In the genomic region with DNA sequence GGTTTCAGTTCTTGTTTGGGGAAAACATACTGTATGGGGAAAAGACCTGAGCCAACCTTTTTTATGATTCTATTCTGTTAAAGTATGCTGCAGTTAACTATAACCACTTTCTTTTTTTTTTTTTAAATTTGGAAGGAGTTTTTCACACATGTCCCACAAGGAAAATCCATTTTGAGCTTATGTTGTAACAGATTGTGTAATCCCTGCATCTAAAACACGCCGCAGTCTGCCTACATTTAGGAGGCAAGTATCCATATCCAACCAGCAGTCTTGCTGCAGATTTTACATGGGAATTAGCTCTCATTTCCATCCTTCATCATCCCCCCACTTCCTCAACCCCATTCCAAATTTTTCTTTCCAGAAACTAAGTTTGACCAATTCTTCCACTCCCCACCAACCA, we compare ENCODE assay signal across 33 mouse cellular contexts. TPM values are rescaled to one million over a fixed set of nuclear protein-coding genes. Genes with fewer than 3 reads are reported as not detected.
A peak's percentile ranks its signal among the peaks of the same experiment; 100 is the strongest.
DNase-seq lines count a peak whose midpoint lies in the region; ATAC-seq and TF ChIP-seq lines count a peak whose summit lies in the region.
"Had no signal": no experiment of that assay in that cellular context is flagged by ENCODE, and none has a peak within 500 bp of the region (broad histone marks: within the 10 kb centered on the region; RNA-seq: fewer than 3 reads in every experiment).

No protein-coding gene starts in this region.

- H3K4me2 ChIP-seq in lung, postnatal 0 days (replicated peaks; ENCODE audit: low read depth, low read length) = no peak overlapping the region
- H3K4me2 ChIP-seq: embryonic facial prominence, embryonic 12.5 days; heart, embryonic 12.5 days; intestine, embryonic 15.5 days; liver, embryonic 15.5 days; neural tube, embryonic 13.5 days had no signal

- no peak for ATAC-seq in lung, postnatal 0 days
- ATAC-seq: hindbrain, embryonic 16.5 days; intestine, embryonic 15.5 days; midbrain, embryonic 16.5 days; Patski had no signal

- H3K4me3 ChIP-seq in lung, postnatal 0 days (ENCODE audit: low read depth, low read length) = no peak overlapping the region
- no peak overlapping the region for H3K4me3 ChIP-seq in brown adipose tissue, adult 24 weeks (ENCODE audit: insufficient read depth, low read depth, low read length)
- no peak overlapping the region for H3K4me3 ChIP-seq in thymus, adult 2 months (ENCODE audit: control insufficient read depth, insufficient read depth, low read length)
- H3K4me3 ChIP-seq: embryonic facial prominence, embryonic 12.5 days; heart, embryonic 12.5 days; hindbrain, embryonic 10.5 days; intestine, embryonic 15.5 days; liver, embryonic 15.5 days; midbrain, embryonic 10.5 days; myocyte; neural tube, embryonic 13.5 days had no signal

- DNase-seq in frontal cortex, adult 2 months (ENCODE audit: extremely low spot score in 1 of 2, low spot score in 1 of 2) = peak; percentile 27 to 57
- no peak for DNase-seq in frontal cortex, postnatal 25 days (ENCODE audit: low spot score in 2 of 2)
- DNase-seq in lung, postnatal 0 days (ENCODE audit: low spot score) = peak; percentile 22
- no peak for DNase-seq in lung, adult 18-20 months
- DNase-seq in left cerebral cortex, postnatal 14 days (ENCODE audit: low spot score in 2 of 2) = peak; percentile 21 to 36
- no peak for DNase-seq in thymus, adult 2 months
- no peak for DNase-seq in cerebellum, adult 9-10 months
- DNase-seq: adrenal gland, adult 8-10 months; B cell, adult 2 months; gastrocnemius, postnatal 25 days; heart, adult 18-20 months; heart, postnatal 10 days; kidney, adult 8-10 months; kidney, postnatal 14 days; liver; thymus, postnatal 14 days had no signal

- no peak for TF ChIP-seq EP300 in lung, postnatal 0 days (IDR thresholded peaks at IDR 0.05)

- no peaks in the 10 kb centered on the region for H3K9me3 ChIP-seq in lung, postnatal 0 days (ENCODE audit: low read length)
- H3K9me3 ChIP-seq: embryonic facial prominence, embryonic 12.5 days; G1E; intestine, embryonic 15.5 days; liver, embryonic 15.5 days; midbrain, embryonic 10.5 days; neural tube, embryonic 13.5 days had no signal

- no peaks in the 10 kb centered on the region for H3K36me3 ChIP-seq in lung, postnatal 0 days (ENCODE audit: insufficient read depth, low read length)
- no peaks in the 10 kb centered on the region for H3K36me3 ChIP-seq in thymus, adult 2 months (ENCODE audit: control insufficient read depth, insufficient read depth, low read length)
- H3K36me3 ChIP-seq: embryonic facial prominence, embryonic 12.5 days; G1E; heart, embryonic 12.5 days; hindbrain, embryonic 10.5 days; intestine, embryonic 15.5 days; liver, embryonic 15.5 days; midbrain, embryonic 10.5 days; neural tube, embryonic 13.5 days had no signal

- no peak overlapping the region for H3K9ac ChIP-seq in lung, postnatal 0 days (replicated peaks; ENCODE audit: low read depth)
- H3K9ac ChIP-seq: embryonic facial prominence, embryonic 12.5 days; heart, embryonic 12.5 days; intestine, embryonic 15.5 days; liver, embryonic 15.5 days; neural tube, embryonic 13.5 days had no signal

- H3K27me3 ChIP-seq in lung, postnatal 0 days (replicated peaks; ENCODE audit: insufficient read depth, low read length) = no peaks in the 10 kb centered on the region
- no peaks in the 10 kb centered on the region for H3K27me3 ChIP-seq in thymus, adult 2 months (ENCODE audit: control insufficient read depth, insufficient read depth, low read length)
- H3K27me3 ChIP-seq: CH12.LX; embryonic facial prominence, embryonic 12.5 days; heart, embryonic 12.5 days; intestine, embryonic 15.5 days; liver, embryonic 15.5 days; neural tube, embryonic 13.5 days had no signal

- WGBS in lung, postnatal 0 days = 67% methylated on average over 2 of the region's 2 CpGs
- WGBS in thymus, adult 2 months = 94% methylated on average over 2 of the region's 2 CpGs

- H3K27ac ChIP-seq in lung, postnatal 0 days (ENCODE audit: low read length) = no peak overlapping the region
- H3K27ac ChIP-seq in brown adipose tissue, adult 24 weeks (replicated peaks; ENCODE audit: low read depth, low read length) = peak overlapping the region; percentile 79
- no peak overlapping the region for H3K27ac ChIP-seq in thymus, adult 2 months (ENCODE audit: control insufficient read depth, insufficient read depth, low read length)
- H3K27ac ChIP-seq: embryonic facial prominence, embryonic 12.5 days; hindbrain, embryonic 10.5 days; intestine, embryonic 15.5 days; liver, embryonic 15.5 days; midbrain, embryonic 10.5 days; neural tube, embryonic 13.5 days; stomach, postnatal 0 days had no signal

- no peak for TF ChIP-seq POLR2A in thymus, adult 2 months (IDR thresholded peaks at IDR 0.05; ENCODE audit: control insufficient read depth, extremely low read depth, insufficient read depth, low read length, poor library complexity)

- H3K4me1 ChIP-seq in lung, postnatal 0 days (ENCODE audit: insufficient read depth, low read depth, low read length) = no peaks in the 10 kb centered on the region
- H3K4me1 ChIP-seq in brown adipose tissue, adult 24 weeks (ENCODE audit: control insufficient read depth, insufficient read depth, insufficient read length, low read length) = no peaks in the 10 kb centered on the region
- no peaks in the 10 kb centered on the region for H3K4me1 ChIP-seq in thymus, adult 2 months (replicated peaks; ENCODE audit: control insufficient read depth, insufficient read depth, low read length)
- H3K4me1 ChIP-seq: embryonic facial prominence, embryonic 12.5 days; heart, embryonic 12.5 days; hindbrain, embryonic 10.5 days; intestine, embryonic 15.5 days; liver, embryonic 15.5 days; midbrain, embryonic 10.5 days; neural tube, embryonic 13.5 days had no signal

- intact Hi-C loops in left cerebral cortex, postnatal 14 days (cut with DNase I) = no loop called here

- TF ChIP-seq CTCF in lung, postnatal 0 days (IDR thresholded peaks at IDR 0.05) = no peak
- TF ChIP-seq CTCF in thymus, adult 2 months (IDR thresholded peaks at IDR 0.05; ENCODE audit: borderline replicate concordance, control insufficient read depth, extremely low read depth, insufficient read depth, low read length, poor library complexity) = no peak

RNA-seq across cellular contexts. Expression of gene 4933415F23Rik, which starts 3.6 kb away (rescaled TPM):
- not detected in 2 replicates for polyA plus RNA-seq in frontal cortex, adult 2 months (2012; rRNA removed)
- not detected in 2 replicates for polyA plus RNA-seq in lung, postnatal 0 days (2015; fragmentation: Nextera tagmentation; extraction: Ambion mirVana)
- polyA plus RNA-seq in brown adipose tissue, adult 24 weeks (2012; ENCODE audit: insufficient read depth, insufficient read length, missing spikeins) = not detected in 2 replicates
- total RNA-seq in left cerebral cortex, postnatal 14 days (2021) = not detected
- 0.06 and 0.07 TPM in 2 replicates for polyA plus RNA-seq in thymus, adult 2 months (2012; rRNA removed)
- total RNA-seq: adrenal gland, adult 8-10 months; CH12.LX; heart, adult 18-20 months; heart, postnatal 10 days; left cerebral cortex, postnatal 25 days had no signal
- polyA plus RNA-seq: embryonic facial prominence, embryonic 12.5 days; G1E; heart, embryonic 12.5 days; hindbrain, embryonic 10.5 days; hindbrain, embryonic 16.5 days; intestine, embryonic 15.5 days; liver, embryonic 15.5 days; lung, embryonic 16.5 days; midbrain, embryonic 10.5 days; myocyte; Patski; stomach, postnatal 0 days had no signal

Comparison
In these comparisons a context has a peak if more than half of its experiments do, and no peak if none do; other contexts are left out.
1. DNase-seq: peak in frontal cortex, adult 2 months (2 of 2), lung, postnatal 0 days (single experiment) and left cerebral cortex, postnatal 14 days (2 of 2); none in frontal cortex, postnatal 25 days (0 of 2), lung, adult 18-20 months (0 of 2), thymus, adult 2 months (single experiment) and cerebellum, adult 9-10 months (single experiment).